Mouse (Mus musculus) limb, embryonic 10.5 days (tissue): Measurements from ENCODE around the gene Sgca. TPM values are rescaled to one million over a fixed set of nuclear protein-coding genes. Genes with fewer than 3 reads are reported as not detected.
"Not testable (repeated sequence)": the region's sequence is repeated elsewhere in the genome, so short reads cannot be mapped to it uniquely, and the experiment has no call there.

Source experiments
- DNase-seq: peaks from one replicate; pipeline ENCODE4 v3.0.0-alpha.2; 2017; ENCODE audit warnings: low spot score
- H3K27ac ChIP-seq: fragments of 300-500 bp; sonication (generic); 2 replicates; pipeline ENCODE4 v1.5.1; 2016; ENCODE audit warnings: mild to moderate bottlenecking
- H3K27me3 ChIP-seq: fragments of 300-500 bp; sonication (generic); 2 replicates; pipeline ENCODE4 v1.6.1; 2016; ENCODE audit warnings: low read depth, mild to moderate bottlenecking; ENCODE audit not compliant: poor library complexity, severe bottlenecking
- H3K36me3 ChIP-seq: fragments of 300-500 bp; sonication (generic); 2 replicates; pipeline ENCODE4 v1.6.1; 2016; ENCODE audit warnings: mild to moderate bottlenecking, moderate library complexity
- H3K4me1 ChIP-seq: fragments of 300-500 bp; sonication (generic); 2 replicates; pipeline ENCODE4 v1.6.1; 2016
- H3K4me3 ChIP-seq: fragments of 300-500 bp; sonication (generic); 2 replicates; pipeline ENCODE4 v1.5.1; 2016; ENCODE audit warnings: mild to moderate bottlenecking, moderate library complexity
- H3K9me3 ChIP-seq: fragments of 300-500 bp; sonication (generic); replicated peaks from 2 replicates; pipeline ENCODE4 v1.6.1; 2016; ENCODE audit warnings: mild to moderate bottlenecking
- WGBS: fragments of 180-500 bp; shearing (Covaris S2); methylation state at CpG from one replicate; pipeline ENCODE4 v1.1.7; 2016; 5-methylcytosine and 5-hydroxymethylcytosine counted together
- polyA plus RNA-seq: library from polyadenylated mRNA; unstranded; fragments of >200 nt; fragmentation: Nextera tagmentation; extraction: Ambion mirVana; gene quantifications from 2 replicates; pipeline ENCODE4 v1.2.1, GENCODE M21; 2016

Gene Sgca
- polyA plus RNA-seq, result 0.23 TPM in 1 of 2 replicates, not detected in the other

DNA sequence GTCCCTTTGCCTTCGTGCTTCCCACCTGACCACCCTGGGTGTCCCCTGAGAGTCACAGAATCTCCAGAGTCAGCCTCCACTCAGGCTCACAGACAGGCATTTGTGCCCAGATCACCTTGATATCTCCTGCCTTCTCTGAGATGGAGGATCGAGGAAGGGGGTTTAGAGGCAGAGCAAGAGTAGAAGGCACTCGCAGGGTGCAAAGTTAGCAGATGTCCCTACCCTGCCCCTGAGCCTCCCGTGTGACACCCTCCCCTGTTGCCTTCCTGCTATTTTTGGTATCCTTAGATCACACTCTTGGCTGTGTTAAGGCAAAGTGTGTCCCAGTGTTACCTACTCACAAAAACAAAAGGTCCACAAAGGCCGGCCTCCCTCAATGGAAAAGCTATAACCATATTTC is at the start of gene Sgca:
Gene Sgca, minus strand, starts transcription at position 129 of the 400 bp plus-strand sequence.
- Histone ChIP-seq H3K9me3 (no peaks in the 10 kb centered on the region), H3K27me3 (peaks cover 12% of the 10 kb centered on the region), H3K4me3 (no peak within 1 kb of the TSS), H3K36me3 (no peaks in the 10 kb centered on the region), H3K4me1 (peaks cover 17% of the 10 kb centered on the region), H3K27ac (no peak within 1 kb of the TSS)
- no peak for DNase-seq
- WGBS, result 69% methylated on average over 5 of the region's 5 CpGs

DNA sequence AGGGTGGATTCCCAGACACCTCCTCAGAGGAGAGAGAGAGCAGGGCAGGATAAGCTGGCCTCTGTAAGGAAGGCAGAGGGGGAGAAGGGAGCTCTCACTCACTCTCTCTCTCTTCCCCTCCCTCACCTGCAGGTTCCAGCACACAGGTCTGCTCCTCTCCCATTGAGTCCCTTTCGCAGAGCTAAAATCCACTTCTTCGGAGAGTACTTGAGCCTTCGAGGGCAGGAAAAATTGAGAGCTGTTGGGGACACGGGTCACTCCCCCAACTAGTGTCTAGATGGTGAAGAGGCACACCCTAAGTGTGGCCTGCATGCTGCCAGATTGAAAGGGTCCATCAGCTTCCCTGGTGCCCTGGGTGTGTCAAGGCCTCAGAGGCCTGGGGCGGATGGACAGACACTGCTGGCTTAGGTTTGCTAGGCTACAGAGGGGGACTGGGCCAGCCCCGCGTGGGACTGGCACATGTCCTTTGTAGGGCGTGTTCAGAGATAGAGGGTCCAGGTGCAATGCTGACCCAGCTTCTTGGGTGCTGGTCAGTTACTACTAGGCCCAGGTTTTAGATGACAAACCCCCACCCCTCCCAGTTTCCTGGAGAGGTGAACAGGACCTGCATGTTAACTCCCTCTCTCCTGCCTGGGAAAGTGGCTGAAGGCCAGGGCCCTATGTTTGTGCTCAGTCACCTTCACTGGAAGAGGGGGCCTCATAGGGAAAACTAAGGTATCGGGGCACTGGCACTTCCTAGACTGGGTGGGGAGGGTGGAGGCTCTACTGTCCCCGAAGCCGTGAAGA is 49.3 kb upstream of the Sgca start:
- no peaks in the 10 kb centered on the region for H3K9me3 ChIP-seq
- no peak overlapping the region for H3K27ac ChIP-seq
- peaks cover 62% of the 10 kb centered on the region for H3K36me3 ChIP-seq
- no peak overlapping the region for H3K4me3 ChIP-seq
- no peak for DNase-seq
- peaks cover 28% of the 10 kb centered on the region for H3K27me3 ChIP-seq
- peaks cover 21% of the 10 kb centered on the region for H3K4me1 ChIP-seq
- whole genome bisulfite sequencing, result 91% methylated on average over 11 of the region's 11 CpGs

DNA sequence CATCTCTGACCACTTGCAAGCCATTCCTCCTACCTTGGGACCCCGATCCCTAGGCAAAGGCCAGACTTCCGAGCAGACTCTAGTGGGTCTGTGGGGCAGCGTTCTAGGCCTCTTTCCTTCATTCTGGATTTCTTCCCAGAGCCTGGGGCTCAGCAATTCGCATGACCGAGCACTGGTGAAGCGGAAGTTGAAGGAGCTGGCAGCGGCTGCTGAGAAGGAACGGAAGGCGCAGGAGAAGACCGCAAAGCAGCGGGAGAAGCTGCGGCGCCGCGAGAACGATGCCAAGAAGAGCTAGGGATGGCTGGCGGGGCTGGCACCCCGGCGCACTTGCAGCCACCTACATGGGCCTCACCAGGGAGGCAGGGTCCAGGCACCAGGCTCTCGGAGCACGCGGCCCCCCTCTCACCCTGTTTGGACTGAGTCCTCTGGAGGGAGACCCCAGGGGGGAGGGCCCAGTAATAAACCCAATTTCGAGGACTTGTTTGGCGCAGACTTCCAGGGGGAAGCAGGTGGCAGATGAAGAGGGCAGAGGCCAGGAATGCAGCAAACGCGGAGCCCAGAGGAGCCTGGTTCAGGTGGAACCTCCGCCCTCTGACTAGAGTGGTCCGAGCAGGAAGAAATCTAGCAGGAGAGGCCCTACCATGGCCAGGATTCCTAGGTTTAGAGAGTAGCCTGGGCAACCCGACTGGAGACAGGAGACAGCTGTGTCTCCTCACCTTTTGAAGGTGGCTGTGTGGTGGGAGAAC is 48.5 kb upstream of the Sgca start:
- Histone ChIP-seq H3K27ac (no peak overlapping the region), H3K9me3 (no peaks in the 10 kb centered on the region), H3K36me3 (peaks cover 70% of the 10 kb centered on the region), H3K4me3 (no peak overlapping the region), H3K4me1 (peaks cover 25% of the 10 kb centered on the region), H3K27me3 (peaks cover 35% of the 10 kb centered on the region)
- DNase-seq, result no peak
- 77% methylated on average over 29 of the region's 29 CpGs for WGBS

DNA sequence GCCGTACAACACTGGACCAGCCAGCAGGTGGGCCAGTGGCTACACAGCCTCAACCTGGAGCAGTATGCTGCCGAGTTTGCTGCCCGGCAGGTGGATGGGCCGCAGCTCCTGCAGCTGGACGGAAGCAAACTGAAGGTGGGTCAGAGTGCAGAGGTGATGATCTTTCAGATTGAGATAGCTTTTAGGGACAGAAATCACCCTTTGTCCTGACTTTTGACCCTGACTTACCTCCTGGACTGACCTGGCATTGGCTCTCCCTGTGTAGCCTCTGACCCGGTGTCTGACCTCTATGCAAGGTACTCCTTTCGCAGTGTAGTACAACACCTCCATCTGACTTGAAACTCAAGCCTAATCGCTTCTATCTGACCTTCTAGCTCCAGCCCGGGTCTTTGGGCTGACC is 47.4 kb upstream of the Sgca start:
- H3K27me3 ChIP-seq, result peaks cover 39% of the 10 kb centered on the region
- no peak overlapping the region for H3K4me3 ChIP-seq
- no peak for DNase-seq
- H3K4me1 ChIP-seq, result peaks cover 25% of the 10 kb centered on the region
- no peaks in the 10 kb centered on the region for H3K9me3 ChIP-seq
- 95% methylated on average over 9 of the region's 9 CpGs for WGBS
- H3K27ac ChIP-seq, result no peak overlapping the region
- H3K36me3 ChIP-seq, result peaks cover 81% of the 10 kb centered on the region

DNA sequence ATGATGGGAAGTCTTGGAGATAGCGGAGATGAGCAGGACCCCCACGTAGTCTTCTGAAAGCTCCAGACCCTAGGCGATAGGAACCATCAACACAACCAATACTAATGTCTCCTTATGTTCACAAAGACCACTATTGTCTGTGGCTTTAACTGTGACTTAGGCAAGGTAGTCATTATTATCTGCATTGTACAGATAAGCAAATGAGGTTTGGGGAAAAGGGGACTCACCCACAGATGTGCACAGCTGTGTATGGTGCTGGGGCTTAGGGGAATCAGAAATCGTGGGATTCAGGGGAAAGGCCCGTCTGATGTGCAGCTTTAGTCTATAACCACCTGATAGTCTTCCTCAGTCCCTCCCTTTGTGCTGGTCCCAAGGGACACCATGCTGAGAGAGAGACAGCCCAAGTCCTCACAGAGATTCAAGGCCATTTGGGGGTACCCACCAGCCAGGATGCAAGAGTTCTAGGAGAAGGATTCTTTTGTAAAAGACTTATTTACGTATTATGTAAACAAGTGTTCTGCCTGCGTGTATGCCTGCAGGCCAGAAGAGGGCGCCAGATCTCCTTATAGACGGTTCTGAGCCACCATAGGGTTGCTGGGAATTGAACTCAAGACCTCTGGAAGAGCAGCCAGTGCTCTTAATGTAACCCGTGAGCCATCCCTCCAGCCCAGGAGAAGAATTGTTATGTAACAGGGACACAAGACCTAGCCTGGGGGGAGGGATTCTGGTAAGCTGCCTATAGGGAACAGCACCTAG is 46.3 kb upstream of the Sgca start:
- DNase-seq, result no peak
- Histone ChIP-seq H3K9me3 (no peaks in the 10 kb centered on the region), H3K4me1 (peaks cover 14% of the 10 kb centered on the region), H3K27me3 (peaks cover 39% of the 10 kb centered on the region), H3K36me3 (peaks cover 92% of the 10 kb centered on the region), H3K4me3 (no peak overlapping the region), H3K27ac (no peak overlapping the region)
- WGBS, result 80% methylated on average over 10 of the region's 10 CpGs

DNA sequence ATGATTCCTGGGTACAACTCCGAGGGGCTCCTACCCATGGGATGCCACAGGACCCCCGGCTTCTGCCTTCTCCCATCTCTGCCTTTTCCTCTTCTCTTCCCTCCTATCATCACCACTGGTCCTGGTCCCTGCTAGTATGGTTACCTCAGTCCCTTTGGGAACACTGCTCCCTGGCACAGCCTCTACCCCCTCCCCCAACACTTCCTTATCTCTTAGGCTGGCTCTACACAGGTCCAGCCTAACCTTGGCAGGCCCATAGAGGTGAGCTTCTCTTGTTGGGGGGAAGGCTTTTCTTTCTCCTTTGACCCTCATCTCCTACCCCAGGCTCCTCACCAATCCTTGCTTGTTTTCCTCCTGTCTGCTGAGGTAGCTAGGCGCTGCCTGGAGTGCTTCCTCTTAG is 39.4 kb upstream of the Sgca start:
- Histone ChIP-seq H3K4me1 (peaks cover 32% of the 10 kb centered on the region), H3K27ac (no peak overlapping the region), H3K36me3 (peaks cover 83% of the 10 kb centered on the region), H3K27me3 (peaks cover 33% of the 10 kb centered on the region), H3K9me3 (no peaks in the 10 kb centered on the region), H3K4me3 (no peak overlapping the region)
- DNase-seq, result no peak
- WGBS, result 73% methylated on average over 3 of the region's 3 CpGs

DNA sequence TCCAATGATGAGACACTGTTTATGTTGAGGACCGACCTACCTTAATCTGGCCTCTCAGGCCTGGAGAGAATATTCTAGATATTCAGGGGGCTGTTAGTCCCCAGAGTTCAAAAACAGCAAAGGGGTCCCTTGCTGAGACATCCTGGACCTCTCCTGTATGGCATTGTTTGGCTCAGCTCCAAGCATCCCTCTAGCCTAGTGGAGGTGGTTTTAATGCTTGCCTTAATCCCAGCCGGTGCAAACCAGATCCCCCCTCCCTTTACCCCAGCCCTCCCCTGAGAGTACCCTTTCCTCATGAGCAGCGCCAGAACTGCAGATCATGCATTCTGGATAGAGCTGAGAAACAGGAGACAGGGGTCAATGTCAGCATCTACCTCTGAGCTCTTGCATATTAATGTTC is 36.4 kb upstream of the Sgca start:
- Histone ChIP-seq H3K9me3 (no peaks in the 10 kb centered on the region), H3K27me3 (peaks cover 4% of the 10 kb centered on the region), H3K27ac (no peak overlapping the region), H3K4me3 (no peak overlapping the region), H3K4me1 (peaks cover 46% of the 10 kb centered on the region), H3K36me3 (peaks cover 53% of the 10 kb centered on the region)
- WGBS, result 43% methylated on average over 3 of the region's 3 CpGs
- no peak for DNase-seq

DNA sequence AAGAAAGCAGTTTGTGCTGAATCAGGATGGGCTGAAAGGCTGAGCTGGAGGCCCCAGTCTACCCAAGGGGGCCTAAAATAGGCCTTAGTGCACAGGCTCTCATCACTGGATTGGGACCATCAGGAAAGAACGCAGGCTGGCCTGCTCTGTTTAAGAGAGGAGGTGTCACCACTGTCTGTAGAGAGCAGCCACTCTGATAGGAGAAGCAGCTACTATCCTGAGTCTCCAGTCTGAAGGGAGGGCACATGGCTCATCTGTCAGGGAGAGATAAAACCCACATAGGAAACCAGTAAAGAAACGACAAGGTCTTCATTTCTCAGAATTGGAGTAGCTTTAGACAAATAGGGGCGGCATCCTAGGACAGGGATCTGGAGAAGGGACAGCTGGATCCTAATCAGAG is 35.9 kb upstream of the Sgca start:
- Histone ChIP-seq H3K36me3 (peaks cover 48% of the 10 kb centered on the region), H3K4me3 (peak overlapping the region; percentile 81), H3K27me3 (no peaks in the 10 kb centered on the region), H3K4me1 (peaks cover 51% of the 10 kb centered on the region), H3K9me3 (no peaks in the 10 kb centered on the region), H3K27ac (0 out of 2 replicates have a peak overlapping the region, but pooled peaks have one; percentile 96)
- DNase-seq, result no peak
- WGBS, result 64% methylated on average over 3 of the region's 3 CpGs

DNA sequence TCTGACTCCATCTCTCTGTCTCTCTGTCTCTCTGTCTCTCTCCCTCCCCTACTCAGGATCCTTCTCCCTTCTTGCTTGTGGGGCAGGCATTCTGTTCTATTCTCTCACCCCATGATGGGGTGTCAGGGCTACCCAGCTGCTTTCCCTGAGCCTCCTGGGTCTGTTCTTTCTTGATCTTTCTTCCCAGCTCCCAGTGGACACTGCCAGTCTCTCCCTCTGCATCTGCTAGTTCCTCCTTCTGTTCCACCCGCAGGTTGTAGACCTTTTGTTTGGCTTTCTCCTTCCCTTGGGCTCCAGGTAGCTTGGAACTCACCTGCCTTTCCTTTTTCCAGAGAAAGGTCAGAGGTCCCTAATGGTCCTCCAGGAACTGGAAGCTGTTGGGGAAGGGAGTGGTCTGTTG is 35.3 kb upstream of the Sgca start:
- DNase-seq, result no peak
- 33% methylated on average over 1 of the region's 1 CpGs for WGBS
- no peaks in the 10 kb centered on the region for H3K27me3 ChIP-seq
- peaks cover 42% of the 10 kb centered on the region for H3K36me3 ChIP-seq
- no peaks in the 10 kb centered on the region for H3K9me3 ChIP-seq
- peak overlapping the region; percentile 96 for H3K27ac ChIP-seq
- peaks cover 57% of the 10 kb centered on the region for H3K4me1 ChIP-seq
- H3K4me3 ChIP-seq, result peak overlapping the region; percentile 81

DNA sequence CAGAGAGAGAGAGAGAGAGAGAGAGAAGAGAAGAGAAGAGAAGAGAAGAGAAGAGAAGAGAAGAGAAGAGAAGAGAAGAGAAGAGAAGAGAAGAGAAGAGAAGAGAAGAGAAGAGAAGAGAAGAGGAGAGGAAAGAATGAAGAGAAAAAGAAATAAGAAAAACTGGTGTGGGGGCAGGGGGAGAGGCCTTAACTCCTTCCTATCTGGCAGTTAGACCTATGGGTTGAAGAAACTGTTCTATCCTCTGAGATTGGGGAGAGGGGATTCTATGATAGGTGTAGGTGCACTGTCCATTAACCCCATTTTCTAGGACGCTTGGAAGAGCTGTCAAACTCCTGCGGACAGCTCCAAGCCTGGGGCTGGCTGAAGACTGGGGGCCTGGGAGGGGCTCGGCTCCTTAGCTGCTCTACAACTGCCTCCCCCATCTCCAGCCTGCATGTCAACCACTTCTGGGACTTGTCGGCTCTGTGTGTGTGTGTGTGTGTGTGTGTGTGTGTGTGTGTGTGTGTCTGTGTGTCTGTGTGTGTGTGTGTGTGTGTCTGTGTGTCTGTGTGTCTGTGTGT is 34.8 kb upstream of the Sgca start:
- WGBS, result 25% methylated on average over 4 of the region's 4 CpGs
- peaks cover 39% of the 10 kb centered on the region for H3K36me3 ChIP-seq
- H3K4me1 ChIP-seq, result peaks cover 62% of the 10 kb centered on the region
- peak overlapping the region; percentile 81 for H3K4me3 ChIP-seq
- not testable (repeated sequence) for H3K9me3 ChIP-seq, H3K27me3 ChIP-seq, DNase-seq
- peak overlapping the region; percentile 96 for H3K27ac ChIP-seq

DNA sequence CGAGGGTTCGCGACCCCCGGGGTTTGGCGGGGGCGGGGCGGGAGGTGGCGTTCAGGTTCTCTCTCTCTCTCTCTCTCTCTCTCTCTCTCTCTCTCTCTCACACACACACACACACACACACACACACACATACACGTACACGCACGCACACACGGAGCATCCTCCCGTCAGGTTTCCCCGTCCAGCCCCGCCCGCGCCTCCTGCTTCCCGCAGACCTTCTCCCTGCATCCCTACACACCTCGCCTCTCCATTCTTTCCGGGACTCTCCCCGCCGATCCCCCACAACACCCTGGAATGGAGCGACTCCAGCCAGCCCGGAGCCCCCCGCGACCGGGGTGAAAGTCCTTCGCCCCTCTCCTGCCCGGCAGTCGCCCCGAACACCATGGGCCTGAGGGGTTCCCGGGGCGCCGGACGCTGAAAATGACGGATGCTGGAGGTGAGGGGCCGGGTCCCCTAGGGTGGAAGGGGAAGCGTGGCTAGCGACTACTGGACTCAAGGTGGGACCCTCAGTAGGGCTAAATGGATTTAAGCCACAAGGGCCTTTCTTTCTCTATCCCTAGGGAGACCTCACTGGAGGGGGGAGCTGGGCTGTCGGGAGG is 34.1 kb upstream of the Sgca start:
- no peaks in the 10 kb centered on the region for H3K9me3 ChIP-seq
- H3K27me3 ChIP-seq, result no peaks in the 10 kb centered on the region
- H3K36me3 ChIP-seq, result peaks cover 39% of the 10 kb centered on the region
- peak; percentile 74 for DNase-seq
- peak overlapping the region; percentile 96 for H3K27ac ChIP-seq
- H3K4me1 ChIP-seq, result peaks cover 69% of the 10 kb centered on the region
- H3K4me3 ChIP-seq, result peak overlapping the region; percentile 81
- under 1% methylated on average over 40 of the region's 40 CpGs for WGBS

DNA sequence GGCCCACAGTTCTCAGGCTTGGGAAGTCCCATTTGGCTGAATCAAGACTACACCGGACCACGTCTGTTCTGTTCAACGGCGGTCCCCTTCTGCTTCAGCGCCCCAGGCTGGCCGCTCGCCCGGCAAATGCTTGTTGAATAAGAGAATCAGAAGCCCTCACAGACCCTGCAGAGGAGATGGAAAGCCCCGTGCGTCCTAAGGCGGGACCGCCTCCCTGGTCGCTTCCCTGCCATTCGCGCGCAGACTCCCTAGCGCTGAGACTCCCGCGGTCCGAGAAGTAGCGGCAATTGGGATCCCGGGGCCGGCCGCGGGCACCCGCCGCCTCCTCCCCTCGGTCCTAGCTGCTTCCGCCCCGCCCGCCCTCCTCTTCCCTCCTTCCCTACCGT is 33.5 kb upstream of the Sgca start, which contains the start of gene Samd14:
Gene Samd14, plus strand, starts transcription at position 251 of the 386 bp plus-strand sequence.
- H3K27ac ChIP-seq, result peak within 1 kb of the TSS; percentile 96
- peak within 1 kb of the TSS; percentile 81 for H3K4me3 ChIP-seq
- peaks cover 39% of the 10 kb centered on the region for H3K36me3 ChIP-seq
- H3K4me1 ChIP-seq, result peaks cover 69% of the 10 kb centered on the region
- H3K27me3 ChIP-seq, result no peaks in the 10 kb centered on the region
- H3K9me3 ChIP-seq, result no peaks in the 10 kb centered on the region
- peak; percentile 86 for DNase-seq
- under 1% methylated on average over 32 of the region's 32 CpGs for WGBS
